Mouse (Mus musculus) megakaryocyte, embryonic 14.5 days (primary cell): Measurements from ENCODE around the gene Rab10.

Experiments
- FLI1 ChIP-seq: IDR thresholded peaks from 2 replicates; pipeline ENCODE4 v1.6.1; 2012; ENCODE audit warnings: low read length, inconsistent platforms, mixed read lengths
- GATA1 ChIP-seq: IDR thresholded peaks from 3 replicates; pipeline ENCODE4 v1.6.1; 2012; ENCODE audit warnings: mixed read lengths, low read length, inconsistent platforms, borderline replicate concordance

DNA sequence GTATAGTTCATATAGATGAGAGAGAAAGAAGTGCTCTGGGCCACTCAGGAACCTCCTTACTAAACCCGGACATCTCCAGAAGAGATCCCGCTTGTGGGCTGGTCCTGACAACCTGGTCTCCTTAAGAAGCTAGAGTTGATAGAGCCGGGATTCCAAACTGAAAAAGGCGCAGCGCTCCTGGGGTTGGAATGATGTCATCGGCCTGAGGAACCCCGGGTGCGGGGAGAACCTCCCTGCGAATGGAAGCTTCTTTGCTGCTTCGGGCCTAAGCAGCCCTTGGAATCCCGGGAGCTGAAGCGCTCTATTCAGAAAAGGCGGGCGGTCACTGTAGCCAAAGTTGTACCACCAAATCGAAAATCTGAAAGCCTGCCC is 538 bp upstream of the Rab10 start:
- no peak for TF ChIP-seq GATA1
- TF ChIP-seq FLI1: no peak
